Mouse (Mus musculus) hindbrain, embryonic 16.5 days (tissue): Measurements from ENCODE around the gene Sec14l5. TPM values are rescaled to one million over a fixed set of nuclear protein-coding genes. Genes with fewer than 3 reads are reported as not detected.
"Not testable (repeated sequence)": the region's sequence is repeated elsewhere in the genome, so short reads cannot be mapped to it uniquely, and the experiment has no call there.

Source experiments
- ATAC-seq: fragments of 200-750 bp; cut with Nextera tagmentation; 2 replicates; pipeline ENCODE4 v1.8.0; 2017; ENCODE audit warnings: moderate TSS enrichment, moderate library complexity
- H3K27ac ChIP-seq: fragments of 300-500 bp; sonication (generic); 2 replicates; pipeline ENCODE4 v1.5.1; 2014; ENCODE audit warnings: low read depth, mild to moderate bottlenecking, control low read depth, low read length, moderate library complexity
- H3K27me3 ChIP-seq: fragments of 300-500 bp; sonication (generic); replicated peaks from 2 replicates; pipeline ENCODE4 v1.6.1; 2014; ENCODE audit warnings: low read length; ENCODE audit not compliant: control insufficient read depth, insufficient read depth
- H3K36me3 ChIP-seq: fragments of 300-500 bp; sonication (generic); 2 replicates; pipeline ENCODE4 v1.6.1; 2014; ENCODE audit warnings: mild to moderate bottlenecking, low read length, moderate library complexity, mixed read lengths; ENCODE audit not compliant: control insufficient read depth, insufficient read depth
- H3K4me1 ChIP-seq: fragments of 300-500 bp; sonication (generic); 2 replicates; pipeline ENCODE4 v1.6.1; 2014; ENCODE audit warnings: low read depth, low read length; ENCODE audit not compliant: control insufficient read depth, insufficient read depth
- H3K4me2 ChIP-seq: fragments of 300-500 bp; sonication (generic); 2 replicates; pipeline ENCODE4 v1.6.1; 2014; ENCODE audit warnings: mild to moderate bottlenecking, low read length, control low read depth, moderate library complexity
- H3K4me3 ChIP-seq: fragments of 300-500 bp; sonication (generic); 2 replicates; pipeline ENCODE4 v1.5.1; 2014; ENCODE audit warnings: mild to moderate bottlenecking, low read length, control low read depth, moderate library complexity
- H3K9ac ChIP-seq: fragments of 300-500 bp; sonication (generic); 2 replicates; pipeline ENCODE4 v1.6.1; 2014; ENCODE audit warnings: low read depth, mild to moderate bottlenecking, control low read depth, low read length, moderate library complexity
- H3K9me3 ChIP-seq: fragments of 300-500 bp; sonication (generic); 2 replicates; pipeline ENCODE4 v1.6.1; 2014; ENCODE audit warnings: mild to moderate bottlenecking, low read length, moderate library complexity; ENCODE audit not compliant: control insufficient read depth
- WGBS: fragments of 180-500 bp; shearing (Covaris S2); extraction: QIAGEN DNeasy Blood & Tissue Kit; methylation state at CpG from one replicate; pipeline ENCODE4 v1.1.7; 2014; 5-methylcytosine and 5-hydroxymethylcytosine counted together
- polyA plus RNA-seq: library from polyadenylated mRNA; unstranded; fragments of >200 nt; fragmentation: Nextera tagmentation; extraction: Ambion mirVana; gene quantifications from 2 replicates; pipeline ENCODE4 v1.2.1, GENCODE M21; 2015

Gene Sec14l5
- polyA plus RNA-seq, 1 experiment from 2014 or later, result 0.15 TPM

DNA sequence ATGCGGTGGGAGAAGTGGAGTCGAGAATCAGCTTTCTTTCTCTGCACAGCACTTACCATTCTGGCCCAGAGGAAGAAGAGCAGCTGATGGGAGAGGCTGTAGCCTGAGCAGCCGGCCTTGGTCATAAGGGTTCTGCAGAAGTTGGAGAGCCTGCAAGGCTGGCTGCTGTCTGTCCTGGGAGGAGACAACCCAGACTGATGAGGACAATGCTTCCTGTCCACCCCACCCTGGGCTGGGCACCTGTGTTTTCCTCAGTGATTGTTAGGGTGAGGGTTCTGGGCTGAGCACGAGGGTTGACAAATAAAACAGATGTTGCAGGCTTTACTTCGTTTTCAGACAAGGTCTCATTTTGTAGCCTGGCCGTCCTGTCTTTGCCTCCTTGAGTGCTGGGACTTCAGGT lies 69.8 kb downstream of the Sec14l5 start:
- Histone ChIP-seq H3K4me2 (no peak overlapping the region), H3K27ac (no peak overlapping the region), H3K9ac (no peak overlapping the region), H3K4me3 (no peak overlapping the region), H3K27me3 (no peaks in the 10 kb centered on the region; the same call in 1 of the 2 replicates), H3K9me3 (no peaks in the 10 kb centered on the region), H3K4me1 (no peaks in the 10 kb centered on the region), H3K36me3 (no peaks in the 10 kb centered on the region)
- 55% methylated on average over 6 of the region's 6 CpGs for WGBS
- ATAC-seq, result no peak

DNA sequence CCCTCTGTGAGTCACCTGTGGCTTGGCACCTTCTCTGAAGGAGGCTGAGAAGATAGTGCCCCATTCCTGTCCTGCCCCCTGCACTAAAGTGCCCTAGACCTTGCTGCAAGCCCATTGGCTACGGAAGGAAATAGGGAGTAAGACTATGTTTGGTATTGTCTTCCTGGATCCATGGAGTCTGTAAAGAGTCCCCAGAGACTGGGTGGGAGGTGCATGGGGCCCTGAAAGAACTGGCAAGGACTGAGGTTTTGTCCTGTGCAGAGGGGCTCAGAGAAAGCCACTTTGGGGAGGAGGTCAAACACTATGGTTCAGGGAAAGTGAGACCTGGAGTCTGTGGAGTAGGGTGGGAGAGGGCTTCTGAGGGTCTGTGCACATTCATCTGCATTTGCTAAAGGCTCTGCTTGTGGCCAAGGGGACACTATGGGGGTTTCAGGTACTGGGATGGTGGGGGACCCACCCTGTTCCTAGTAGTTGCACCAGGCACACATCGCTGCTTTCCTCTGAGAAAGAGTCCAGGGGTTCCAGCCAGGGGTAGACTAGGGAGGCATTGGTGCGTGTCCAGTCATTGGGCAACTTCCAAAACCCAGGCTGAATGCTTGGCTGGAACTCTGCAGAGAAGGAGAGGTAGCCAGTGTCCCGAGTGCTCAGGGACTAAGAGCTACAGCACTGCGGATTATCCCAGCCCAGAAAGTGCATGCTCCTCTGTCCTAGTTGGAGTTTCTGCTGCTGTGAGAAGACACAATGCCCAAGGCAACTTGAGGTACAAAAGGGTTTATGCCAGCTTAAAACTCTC lies 70.6 kb downstream of the Sec14l5 start:
- Histone ChIP-seq H3K9me3 (no peaks in the 10 kb centered on the region), H3K9ac (no peak overlapping the region), H3K4me1 (no peaks in the 10 kb centered on the region), H3K4me2 (no peak overlapping the region), H3K4me3 (no peak overlapping the region), H3K27me3 (no peaks in the 10 kb centered on the region; the same call in 1 of the 2 replicates), H3K27ac (no peak overlapping the region), H3K36me3 (no peaks in the 10 kb centered on the region)
- 70% methylated on average over 5 of the region's 5 CpGs for WGBS
- ATAC-seq, result no peak

DNA sequence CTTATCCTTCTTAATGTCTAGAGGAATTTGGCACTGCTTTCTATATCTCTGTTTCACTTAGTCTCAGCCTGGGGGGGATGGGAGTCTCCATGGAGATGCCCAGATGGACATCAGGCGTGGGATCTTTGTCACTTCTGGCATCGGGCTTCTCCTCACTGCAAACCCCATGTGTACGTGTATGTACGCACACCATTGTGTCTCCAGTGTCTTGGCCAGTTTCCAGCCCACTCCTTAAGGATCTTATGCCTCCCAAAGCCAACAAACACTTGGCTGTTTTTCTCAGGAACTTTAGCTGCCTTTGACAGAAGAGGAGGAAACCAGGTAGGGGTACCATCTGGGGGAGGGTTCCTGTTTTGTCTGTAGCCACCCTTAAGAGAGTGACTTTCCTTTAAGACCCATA lies 74.5 kb downstream of the Sec14l5 start:
- 38% methylated on average over 4 of the region's 4 CpGs for WGBS
- no peak for ATAC-seq
- Histone ChIP-seq H3K4me2 (no peak overlapping the region), H3K27me3 (no peaks in the 10 kb centered on the region; the same call in 1 of the 2 replicates), H3K9me3 (no peaks in the 10 kb centered on the region), H3K4me3 (no peak overlapping the region), H3K4me1 (no peaks in the 10 kb centered on the region), H3K36me3 (no peaks in the 10 kb centered on the region), H3K27ac (no peak overlapping the region), H3K9ac (no peak overlapping the region)

DNA sequence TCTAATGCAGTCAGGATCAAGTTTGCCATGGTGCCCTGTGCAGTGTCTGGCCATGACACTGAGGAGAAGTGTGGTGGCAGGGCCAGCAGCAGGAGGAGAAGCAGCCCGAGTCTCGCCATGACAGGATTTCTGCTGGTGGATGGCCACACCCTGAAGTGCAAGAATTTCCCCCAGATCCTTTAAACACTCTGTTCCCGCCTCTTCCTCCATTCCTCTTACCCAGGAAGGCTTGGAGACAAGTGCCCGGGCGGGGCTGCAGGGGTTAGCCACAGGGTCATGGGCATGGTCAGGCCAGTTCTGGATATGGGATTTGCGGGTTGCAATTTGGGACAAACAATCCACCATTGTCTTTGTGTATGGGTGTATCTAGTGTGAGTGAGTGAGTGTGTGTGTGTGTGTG lies 75.2 kb downstream of the Sec14l5 start, which contains the start of gene AU021092:
TSS of gene AU021092 (minus strand) at position 160 of the 400 bp plus-strand sequence.
- Histone ChIP-seq H3K36me3 (no peaks in the 10 kb centered on the region), H3K4me3 (no peak within 1 kb of the TSS), H3K27ac (peak within 1 kb of the TSS; percentile 49; the same call in 1 of the 2 replicates), H3K4me2 (no peak within 1 kb of the TSS), H3K9me3 (no peaks in the 10 kb centered on the region), H3K9ac (peak within 1 kb of the TSS; percentile 6; the same call in 1 of the 2 replicates), H3K4me1 (no peaks in the 10 kb centered on the region), H3K27me3 (no peaks in the 10 kb centered on the region; the same call in 1 of the 2 replicates)
- WGBS, result 82% methylated on average over 6 of the region's 6 CpGs
- ATAC-seq, result no peak

DNA sequence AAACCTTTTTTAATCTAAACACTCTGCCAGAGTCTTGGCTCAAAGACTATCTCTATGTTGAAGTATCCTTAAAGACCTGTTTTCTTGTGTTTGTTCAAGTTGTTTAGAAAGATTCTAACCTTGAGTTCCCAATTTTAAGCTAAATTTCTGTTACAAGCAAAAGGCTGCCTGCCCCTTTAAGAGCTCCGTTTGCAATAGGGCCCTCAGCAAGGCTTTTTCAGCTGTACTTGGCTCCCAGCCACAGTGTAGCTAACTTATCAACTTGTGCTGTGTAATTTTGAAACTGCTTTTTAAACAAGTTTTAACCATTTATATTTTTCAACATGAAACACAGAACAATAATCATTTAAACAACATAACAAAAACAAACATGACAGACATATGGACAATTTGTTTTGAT lies 79.6 kb downstream of the Sec14l5 start:
- not testable (repeated sequence) for H3K27ac ChIP-seq, H3K4me2 ChIP-seq, H3K4me3 ChIP-seq, H3K27me3 ChIP-seq, H3K36me3 ChIP-seq, H3K4me1 ChIP-seq, H3K9me3 ChIP-seq, H3K9ac ChIP-seq, ATAC-seq
- 11% methylated on average over 1 of the region's 1 CpGs for WGBS

DNA sequence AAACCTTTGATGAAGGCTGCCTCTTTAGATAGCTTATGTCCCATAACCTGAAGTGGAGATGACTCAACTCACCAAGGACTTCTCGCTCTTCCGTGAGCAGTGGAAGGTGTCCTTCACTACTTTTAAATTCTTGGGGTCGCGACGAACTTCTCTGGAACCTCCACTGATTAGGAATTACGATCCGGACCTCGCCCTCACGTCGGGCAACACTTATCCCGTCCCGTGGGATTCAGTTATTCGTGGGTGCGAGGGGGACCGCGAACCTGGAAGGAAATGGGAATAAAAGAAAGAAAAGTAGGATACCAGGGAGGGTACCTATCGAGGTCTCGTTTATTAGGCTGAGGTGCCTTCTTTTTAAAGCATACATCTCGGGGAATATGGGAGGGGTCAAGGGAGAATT lies 80.6 kb downstream of the Sec14l5 start:
- H3K4me1 ChIP-seq, H3K27ac ChIP-seq, ATAC-seq, H3K27me3 ChIP-seq, H3K36me3 ChIP-seq, H3K4me3 ChIP-seq, H3K4me2 ChIP-seq, H3K9ac ChIP-seq, H3K9me3 ChIP-seq: not testable (repeated sequence)
- 85% methylated on average over 19 of the region's 19 CpGs for WGBS

DNA sequence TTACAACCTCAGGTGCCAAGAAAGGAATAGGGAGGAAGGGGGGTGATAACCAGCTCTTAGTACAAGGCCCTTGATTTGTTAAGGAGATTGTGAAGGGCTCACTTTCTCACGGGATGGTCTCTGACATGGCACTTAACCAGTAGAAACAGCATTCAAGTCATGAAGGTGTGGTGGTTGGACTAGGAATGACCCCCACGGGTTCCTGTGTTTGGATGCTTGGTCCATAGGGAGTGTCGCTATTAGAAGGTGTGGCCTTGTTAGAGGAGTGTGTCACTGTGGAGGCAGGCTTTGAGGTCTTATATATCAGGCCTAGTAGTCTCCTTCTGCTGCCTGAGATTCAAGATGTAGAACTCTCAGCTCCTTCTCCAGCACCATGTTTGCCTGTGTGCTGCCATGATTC lies 81.2 kb downstream of the Sec14l5 start:
- ATAC-seq, H3K9ac ChIP-seq, H3K4me3 ChIP-seq, H3K36me3 ChIP-seq, H3K27ac ChIP-seq, H3K27me3 ChIP-seq, H3K4me2 ChIP-seq, H3K9me3 ChIP-seq, H3K4me1 ChIP-seq: not testable (repeated sequence)
- 92% methylated on average over 3 of the region's 3 CpGs for WGBS

DNA sequence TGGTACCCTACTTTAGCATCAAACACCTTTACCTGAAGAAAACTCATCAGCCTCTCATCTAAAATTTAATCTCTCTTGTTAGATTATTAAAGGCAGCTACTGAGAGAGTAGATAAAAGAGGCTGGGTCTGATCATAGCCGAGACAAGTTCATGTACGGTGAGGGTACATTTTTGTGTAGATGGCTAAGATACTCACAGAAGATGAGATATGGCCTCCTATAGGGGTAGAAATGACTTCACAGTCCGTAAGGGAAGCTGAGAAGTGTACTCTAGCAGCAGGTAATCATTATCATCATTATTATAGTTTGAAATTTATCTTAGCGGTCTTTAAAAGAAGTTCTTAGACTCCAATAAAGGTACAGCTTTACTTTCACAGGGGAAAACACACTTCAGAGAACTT lies 86.1 kb downstream of the Sec14l5 start:
- peak; percentile 22 for ATAC-seq
- Histone ChIP-seq H3K4me2 (peak overlapping the region; percentile 86), H3K4me1 (peaks cover 13% of the 10 kb centered on the region), H3K27me3 (no peaks in the 10 kb centered on the region), H3K36me3 (no peaks in the 10 kb centered on the region), H3K4me3 (peak overlapping the region; percentile 77), H3K9me3 (no peaks in the 10 kb centered on the region), H3K9ac (no peak overlapping the region), H3K27ac (no peak overlapping the region)
- 72% methylated on average over 4 of the region's 4 CpGs for WGBS

DNA sequence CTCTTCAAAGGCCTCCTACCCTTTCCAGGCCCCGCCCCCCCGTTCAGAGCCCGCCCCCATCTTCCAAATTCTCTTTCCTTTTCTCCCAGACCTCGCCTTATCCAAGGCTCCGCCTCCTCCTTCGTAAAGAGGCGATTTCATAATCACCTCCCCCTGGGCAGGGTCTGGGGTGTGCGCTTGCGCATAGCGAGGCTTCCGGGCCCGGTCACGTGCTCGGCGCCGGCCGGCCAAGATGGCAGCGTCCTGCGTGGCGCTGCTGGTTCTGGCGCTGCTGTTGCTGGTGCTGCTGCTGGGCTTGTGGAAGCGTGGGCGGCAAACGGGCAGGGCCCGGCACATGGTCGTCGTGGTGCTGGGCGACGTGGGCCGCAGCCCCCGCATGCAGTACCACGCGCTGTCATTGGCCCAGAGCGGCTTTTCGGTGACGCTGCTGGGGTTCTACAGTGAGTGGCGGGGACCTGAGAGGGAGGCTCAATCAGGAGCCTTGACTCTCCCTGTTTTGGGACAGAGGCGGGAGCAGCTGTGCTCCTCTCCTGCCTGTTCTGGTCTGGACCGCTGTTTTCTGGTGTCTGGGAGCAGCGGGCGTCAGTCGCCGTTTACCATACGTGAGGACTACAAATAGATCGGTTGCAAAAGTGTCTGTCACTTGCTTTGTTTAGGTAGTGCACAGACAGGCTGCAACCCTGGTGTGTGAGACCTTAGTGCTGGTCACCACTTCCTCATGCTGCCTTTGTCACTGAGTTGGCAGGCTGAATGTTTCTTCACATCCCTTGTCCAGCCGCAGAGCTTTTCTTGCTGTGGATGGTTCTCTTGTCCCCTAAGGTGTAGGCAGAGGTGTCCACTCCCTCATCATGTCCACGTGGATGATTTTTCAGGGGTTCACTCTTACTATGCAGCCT lies 86.8 kb downstream of the Sec14l5 start, which contains the start of gene Alg1:
TSS of gene Alg1 (plus strand) at position 204 of the 896 bp plus-strand sequence.
- Histone ChIP-seq H3K4me1 (peaks cover 13% of the 10 kb centered on the region), H3K4me2 (peak within 1 kb of the TSS; percentile 86)

More for the DNA sequence above, 86.8 kb downstream of the Sec14l5 start, which contains the start of gene Alg1:
- Histone ChIP-seq H3K4me3 (peak within 1 kb of the TSS; percentile 77), H3K9ac (peak within 1 kb of the TSS; percentile 74), H3K36me3 (no peaks in the 10 kb centered on the region), H3K9me3 (no peaks in the 10 kb centered on the region), H3K27ac (peak within 1 kb of the TSS; percentile 51), H3K27me3 (no peaks in the 10 kb centered on the region)
- ATAC-seq, result peak; percentile 97
- WGBS, result 3% methylated on average over 47 of the region's 47 CpGs
